Mouse (Mus musculus) midbrain, embryonic 14.5 days (tissue): ENCODE data around the gene Wdr72. TPM values are rescaled to one million over a fixed set of nuclear protein-coding genes. Genes with fewer than 3 reads are reported as not detected.

ENCODE experiments used
- ATAC-seq: fragments of 200-750 bp; cut with Nextera tagmentation; 2 replicates; pipeline ENCODE4 v1.8.0; 2017; ENCODE audit warnings: moderate number of reproducible peaks, moderate library complexity; ENCODE audit not compliant: low FRiP score, low TSS enrichment
- DNase-seq: peaks from one replicate; pipeline ENCODE4 v3.0.0-alpha.2; 2015
- H3K27ac ChIP-seq: fragments of 300-500 bp; sonication (generic); replicated peaks from 2 replicates; pipeline ENCODE4 v1.5.1; 2014; ENCODE audit warnings: mild to moderate bottlenecking, low read depth, low read length, moderate library complexity
- H3K27me3 ChIP-seq: fragments of 300-500 bp; sonication (generic); 2 replicates; pipeline ENCODE4 v1.6.1; 2014; ENCODE audit warnings: low read length, control low read depth, mixed read lengths; ENCODE audit not compliant: control insufficient read depth, insufficient read depth
- H3K36me3 ChIP-seq: fragments of 300-500 bp; sonication (generic); 2 replicates; pipeline ENCODE4 v1.6.1; 2014; ENCODE audit warnings: low read length, control low read depth; ENCODE audit not compliant: control insufficient read depth, insufficient read depth
- H3K4me1 ChIP-seq: fragments of 300-500 bp; sonication (generic); 2 replicates; pipeline ENCODE4 v1.6.1; 2014; ENCODE audit warnings: mild to moderate bottlenecking, antibody characterized with exemption, low read length, control low read depth; ENCODE audit not compliant: control insufficient read depth, insufficient read depth
- H3K4me2 ChIP-seq: fragments of 300-500 bp; sonication (generic); 2 replicates; pipeline ENCODE4 v1.6.1; 2014; ENCODE audit warnings: mild to moderate bottlenecking, low read length, moderate library complexity
- H3K4me3 ChIP-seq: fragments of 300-500 bp; sonication (generic); replicated peaks from 2 replicates; pipeline ENCODE4 v1.5.1; 2014; ENCODE audit warnings: low read depth, low read length
- H3K9ac ChIP-seq: fragments of 300-500 bp; sonication (generic); replicated peaks from 2 replicates; pipeline ENCODE4 v1.6.1; 2014; ENCODE audit warnings: mild to moderate bottlenecking, low read length, moderate library complexity
- H3K9me3 ChIP-seq: fragments of 300-500 bp; sonication (generic); 2 replicates; pipeline ENCODE4 v1.6.1; 2016; ENCODE audit warnings: low read length, control low read depth, mixed read lengths; ENCODE audit not compliant: control insufficient read depth
- WGBS: fragments of 180-500 bp; shearing (Covaris S2); extraction: QIAGEN DNeasy Blood & Tissue Kit; methylation state at CpG from one replicate; pipeline ENCODE4 v1.1.7; 2014; 5-methylcytosine and 5-hydroxymethylcytosine counted together
- polyA plus RNA-seq: library from polyadenylated mRNA; unstranded; fragments of >200 nt; fragmentation: Nextera tagmentation; extraction: Ambion mirVana; gene quantifications from 2 replicates; pipeline ENCODE4 v1.2.1, GENCODE M21; 2014

Wdr72 gene
- polyA plus RNA-seq, 1 experiment from 2014 or later, result 0.34 TPM

DNA sequence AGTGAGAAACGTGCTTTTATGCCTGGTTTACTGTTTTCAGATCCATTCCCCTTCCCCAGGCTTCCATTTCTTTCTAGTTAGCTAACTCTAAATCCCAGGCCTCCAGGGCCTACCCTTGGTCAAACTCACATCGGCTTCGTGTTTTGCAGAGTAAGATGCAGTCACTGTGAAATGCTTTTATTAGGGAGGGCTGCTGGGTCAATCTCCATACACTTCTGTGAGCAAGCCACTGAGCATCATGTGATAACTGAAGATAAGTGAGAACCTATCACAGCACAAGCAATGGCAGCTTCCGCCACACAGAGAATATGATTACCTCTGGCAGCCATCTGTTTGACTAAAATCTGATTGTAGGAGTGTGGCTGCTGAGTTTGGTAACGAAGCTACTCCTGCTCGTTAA lies 59.7 kb downstream of the Wdr72 start:
- no peaks in the 10 kb centered on the region for H3K36me3 ChIP-seq
- DNase-seq (peak; percentile 44), ATAC-seq (no peak)
- H3K4me3 ChIP-seq, result no peak overlapping the region
- no peaks in the 10 kb centered on the region for H3K9me3 ChIP-seq
- H3K27ac ChIP-seq, result no peak overlapping the region; the same call in 1 of the 2 replicates
- H3K9ac ChIP-seq, result no peak overlapping the region
- H3K4me2 ChIP-seq, result no peak overlapping the region
- no peaks in the 10 kb centered on the region for H3K27me3 ChIP-seq
- WGBS, result 52% methylated on average over 6 of the region's 6 CpGs
- no peaks in the 10 kb centered on the region for H3K4me1 ChIP-seq

DNA sequence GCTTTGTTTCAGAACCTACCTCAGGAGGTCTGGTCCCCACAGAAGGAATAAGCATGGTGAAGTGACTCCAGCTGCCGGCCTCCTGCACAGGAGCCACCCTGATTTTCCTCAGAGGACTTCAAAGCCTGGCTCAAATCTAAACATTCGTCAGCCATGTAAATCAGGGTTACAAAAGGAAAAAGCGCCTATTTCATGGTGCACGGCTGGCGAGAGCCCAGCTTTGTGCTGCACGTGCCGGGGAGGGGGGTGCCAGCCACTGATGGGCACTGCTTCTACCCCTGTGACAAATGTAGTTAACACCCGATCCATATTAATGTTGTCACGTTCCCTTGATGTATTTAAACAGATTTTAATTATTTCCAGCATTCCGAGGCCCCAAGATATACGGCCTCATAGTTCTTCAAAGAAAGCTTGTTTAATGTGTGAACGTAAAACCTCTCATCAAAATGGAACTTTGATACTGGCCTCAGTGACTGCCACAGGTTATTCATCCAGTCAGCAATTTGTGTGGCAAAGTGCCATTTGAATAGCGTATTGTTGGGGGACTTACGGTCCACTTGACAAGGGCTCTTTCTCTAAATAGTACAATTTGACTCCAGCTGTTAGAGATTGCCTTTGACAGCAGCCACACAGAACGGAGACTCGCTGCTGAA lies 76.7 kb downstream of the Wdr72 start:
- 6% methylated on average over 16 of the region's 16 CpGs for WGBS
- H3K9me3 ChIP-seq, result no peaks in the 10 kb centered on the region
- H3K4me1 ChIP-seq, result peaks cover 21% of the 10 kb centered on the region
- H3K9ac ChIP-seq, result no peak overlapping the region
- ATAC-seq, result peak; percentile 90
- peak overlapping the region; percentile 41; the same call in 1 of the 2 replicates for H3K27ac ChIP-seq
- H3K27me3 ChIP-seq, result peaks cover 48% of the 10 kb centered on the region
- no peaks in the 10 kb centered on the region for H3K36me3 ChIP-seq
- H3K4me2 ChIP-seq, result peak overlapping the region; percentile 48
- no peak overlapping the region for H3K4me3 ChIP-seq
- peak; percentile 81 for DNase-seq

DNA sequence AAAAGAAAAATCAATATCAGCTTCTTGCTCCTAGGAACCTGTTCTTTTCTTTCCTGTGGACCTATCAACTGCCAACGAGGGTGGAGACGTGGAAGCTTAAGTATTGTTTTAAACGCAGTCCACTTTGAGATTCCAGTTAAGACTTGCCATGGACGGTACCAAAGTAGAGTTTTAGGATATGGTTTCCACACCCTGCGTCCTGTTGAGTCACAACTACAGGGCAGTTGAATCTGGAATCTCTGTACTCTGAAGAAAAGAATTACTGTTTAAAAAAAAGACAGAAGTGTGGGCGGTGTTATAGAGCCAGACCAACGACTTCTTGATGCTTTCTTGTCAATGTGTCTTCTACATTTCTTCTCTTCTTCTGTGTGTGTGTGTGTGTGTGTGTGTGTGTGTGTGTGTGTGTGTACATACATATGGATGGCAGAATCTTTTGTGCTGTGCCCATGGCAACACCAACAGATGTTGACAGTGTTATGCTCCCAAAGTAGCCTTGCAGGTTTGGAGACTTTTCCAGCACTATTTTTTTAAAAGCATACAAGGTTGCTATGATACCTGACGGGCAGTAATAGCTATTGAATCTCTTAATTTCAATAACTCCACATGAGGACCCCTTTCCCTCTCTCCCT lies 77.4 kb downstream of the Wdr72 start:
- Histone ChIP-seq H3K4me1 (peaks cover 21% of the 10 kb centered on the region), H3K9ac (no peak overlapping the region), H3K4me3 (no peak overlapping the region), H3K4me2 (peak overlapping the region; percentile 48), H3K9me3 (no peaks in the 10 kb centered on the region), H3K27ac (0 out of 2 replicates have a peak overlapping the region, but pooled peaks have one; percentile 15), H3K27me3 (peaks cover 48% of the 10 kb centered on the region), H3K36me3 (no peaks in the 10 kb centered on the region)
- ATAC-seq, result 0 out of 2 replicates have a peak, but pooled peaks have one; percentile 2
- 6% methylated on average over 8 of the region's 8 CpGs for WGBS
- DNase-seq, result peak; percentile 33

DNA sequence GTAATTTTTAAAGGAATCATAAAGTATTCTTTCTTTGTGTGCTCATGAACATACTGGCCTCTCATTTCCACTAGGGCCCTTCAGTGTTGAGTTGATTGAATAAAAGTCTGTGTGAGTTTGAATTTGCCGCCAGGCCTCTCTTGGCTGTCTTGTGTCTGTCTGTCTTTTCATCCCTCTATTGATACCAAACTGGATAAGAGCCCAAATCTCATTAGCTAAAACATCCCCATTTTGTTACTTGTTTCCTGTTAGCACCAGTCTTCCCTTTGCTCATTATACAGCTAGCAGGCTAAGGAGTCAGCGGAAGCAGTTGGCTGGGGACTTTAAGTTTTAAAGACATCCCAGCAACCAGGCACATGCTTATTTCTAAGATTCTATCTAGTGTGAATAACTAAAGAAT lies 84.7 kb downstream of the Wdr72 start:
- Histone ChIP-seq H3K9me3 (no peaks in the 10 kb centered on the region), H3K4me3 (no peak overlapping the region), H3K4me2 (no peak overlapping the region), H3K27me3 (peaks cover 27% of the 10 kb centered on the region), H3K4me1 (no peaks in the 10 kb centered on the region), H3K9ac (no peak overlapping the region), H3K27ac (no peak overlapping the region), H3K36me3 (no peaks in the 10 kb centered on the region)
- DNase-seq (no peak), ATAC-seq (no peak)
- 57% methylated on average over 2 of the region's 2 CpGs for WGBS

DNA sequence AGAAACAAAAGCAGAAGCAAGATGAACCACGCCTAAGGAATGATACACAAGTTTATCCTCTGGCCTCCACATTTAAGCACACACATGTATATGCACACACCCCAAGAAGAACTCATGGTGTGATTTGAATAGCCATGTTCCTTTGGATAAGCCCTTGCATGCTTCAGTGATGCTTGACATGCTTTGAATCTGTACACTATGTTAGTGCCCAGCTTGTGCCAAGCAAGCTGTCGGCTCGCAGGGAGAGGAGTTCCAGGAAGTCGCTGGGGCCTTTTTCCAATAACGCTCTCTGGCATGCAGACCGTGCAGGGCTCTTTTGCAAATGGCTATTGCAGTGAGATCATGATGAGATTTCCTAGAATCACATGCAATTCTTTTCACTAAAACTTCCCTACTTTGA lies 118.1 kb downstream of the Wdr72 start:
- 72% methylated on average over 6 of the region's 6 CpGs for WGBS
- no peaks in the 10 kb centered on the region for H3K4me1 ChIP-seq
- H3K9me3 ChIP-seq, result no peaks in the 10 kb centered on the region
- no peak overlapping the region for H3K27ac ChIP-seq
- no peaks in the 10 kb centered on the region for H3K27me3 ChIP-seq
- no peak for DNase-seq
- H3K9ac ChIP-seq, result no peak overlapping the region
- no peak overlapping the region for H3K4me3 ChIP-seq
- no peaks in the 10 kb centered on the region for H3K36me3 ChIP-seq
- ATAC-seq, result no peak
- H3K4me2 ChIP-seq, result no peak overlapping the region

DNA sequence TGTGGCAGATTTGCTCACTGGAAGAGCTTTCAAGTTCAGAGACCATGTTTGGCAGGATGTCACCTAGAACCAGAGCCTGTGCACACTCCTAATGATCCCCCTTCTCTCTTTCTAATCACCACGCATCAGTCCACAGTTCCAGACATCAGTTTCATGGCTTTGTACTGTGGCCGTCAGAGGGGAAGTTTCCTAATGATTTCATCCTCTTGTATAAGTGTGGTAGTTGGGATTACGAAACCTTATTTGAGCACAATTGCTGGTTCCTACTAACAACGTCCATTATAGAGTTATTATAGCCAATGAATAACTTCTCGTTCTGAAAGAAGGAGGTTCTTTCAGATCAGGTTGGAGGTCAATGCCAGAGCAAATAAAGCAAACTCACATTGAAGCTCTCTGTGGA lies 131.1 kb downstream of the Wdr72 start:
- WGBS, result 74% methylated on average over 5 of the region's 5 CpGs
- H3K27ac ChIP-seq, result no peak overlapping the region
- H3K4me3 ChIP-seq, result no peak overlapping the region
- H3K4me1 ChIP-seq, result no peaks in the 10 kb centered on the region
- no peak overlapping the region for H3K9ac ChIP-seq
- no peaks in the 10 kb centered on the region for H3K27me3 ChIP-seq
- no peaks in the 10 kb centered on the region for H3K36me3 ChIP-seq
- DNase-seq (no peak), ATAC-seq (no peak)
- no peak overlapping the region for H3K4me2 ChIP-seq
- H3K9me3 ChIP-seq, result no peaks in the 10 kb centered on the region

DNA sequence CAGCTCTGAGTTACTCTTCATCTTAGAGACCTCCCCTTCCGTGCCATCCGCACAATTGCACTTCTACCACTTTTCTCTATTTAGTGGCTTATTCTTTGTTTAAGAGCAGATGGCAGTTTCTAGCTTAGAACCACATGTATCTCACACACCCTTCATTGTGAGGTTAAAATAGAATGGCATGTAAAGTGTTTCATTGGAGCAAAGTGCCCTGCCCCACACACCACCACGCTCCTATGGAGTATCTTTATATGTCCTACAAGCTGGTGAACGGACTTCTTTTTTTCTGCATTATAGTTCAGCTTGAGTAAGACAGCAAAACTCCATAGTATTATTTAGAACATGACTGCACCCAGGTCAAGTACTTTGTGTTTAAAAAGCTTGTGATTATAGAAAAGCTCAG lies 137.9 kb downstream of the Wdr72 start:
- Histone ChIP-seq H3K9me3 (no peaks in the 10 kb centered on the region), H3K4me1 (no peaks in the 10 kb centered on the region), H3K9ac (no peak overlapping the region), H3K4me2 (no peak overlapping the region), H3K36me3 (no peaks in the 10 kb centered on the region), H3K4me3 (no peak overlapping the region), H3K27me3 (no peaks in the 10 kb centered on the region), H3K27ac (no peak overlapping the region)
- WGBS, result 88% methylated on average over 4 of the region's 4 CpGs
- ATAC-seq (no peak), DNase-seq (no peak)

DNA sequence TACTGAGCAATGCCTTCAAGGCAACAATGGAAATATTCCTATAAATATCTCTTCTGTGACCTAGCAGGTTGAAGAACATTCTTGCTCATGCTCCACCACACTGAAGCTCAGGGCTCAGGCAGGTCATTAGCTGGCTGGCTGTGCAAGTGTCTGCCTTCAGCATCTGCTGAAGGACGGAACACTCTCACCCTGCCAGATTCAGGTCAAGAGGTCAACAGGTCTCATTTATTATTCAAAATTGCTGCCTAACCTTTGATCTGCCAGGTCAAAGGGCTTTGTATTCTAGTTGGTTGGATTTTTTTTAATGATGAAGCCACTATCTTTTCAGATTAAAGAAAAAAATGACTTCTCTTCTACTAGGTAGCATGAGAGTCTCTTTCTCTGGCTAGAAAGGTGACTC lies 139.3 kb downstream of the Wdr72 start:
- H3K9ac ChIP-seq, result no peak overlapping the region
- H3K9me3 ChIP-seq, result no peaks in the 10 kb centered on the region
- no peak overlapping the region for H3K4me3 ChIP-seq
- H3K4me2 ChIP-seq, result no peak overlapping the region
- no peaks in the 10 kb centered on the region for H3K27me3 ChIP-seq
- H3K27ac ChIP-seq, result no peak overlapping the region
- ATAC-seq, result no peak
- no peaks in the 10 kb centered on the region for H3K4me1 ChIP-seq
- H3K36me3 ChIP-seq, result no peaks in the 10 kb centered on the region
- WGBS, result 29% methylated on average over 1 of the region's 1 CpGs
- DNase-seq, result no peak

DNA sequence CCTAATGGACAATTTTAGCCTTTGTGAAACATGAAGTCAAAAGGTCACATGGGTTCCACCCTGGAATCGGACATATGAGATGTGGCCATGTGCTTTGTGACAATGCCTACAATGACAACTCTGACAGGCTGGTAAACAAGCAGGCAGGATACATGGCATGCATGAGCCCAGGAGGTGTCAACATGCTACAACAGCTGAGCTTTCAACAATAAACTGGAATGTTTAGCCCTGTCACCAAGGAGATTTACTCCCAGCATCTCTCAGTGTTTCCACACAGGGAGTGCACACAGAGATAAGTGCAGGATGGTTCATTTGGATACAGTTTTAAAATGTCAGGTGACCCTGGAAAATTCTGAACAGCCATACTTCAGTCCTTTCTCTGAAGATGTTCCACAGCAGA lies 140.4 kb downstream of the Wdr72 start:
- H3K4me2 ChIP-seq, result no peak overlapping the region
- no peaks in the 10 kb centered on the region for H3K4me1 ChIP-seq
- DNase-seq (no peak), ATAC-seq (no peak)
- H3K27me3 ChIP-seq, result no peaks in the 10 kb centered on the region
- no peak overlapping the region for H3K9ac ChIP-seq
- H3K27ac ChIP-seq, result no peak overlapping the region
- H3K9me3 ChIP-seq, result no peaks in the 10 kb centered on the region
- H3K4me3 ChIP-seq, result no peak overlapping the region
- no peaks in the 10 kb centered on the region for H3K36me3 ChIP-seq
- 51% methylated on average over 1 of the region's 1 CpGs for WGBS
